Mouse (Mus musculus) T-helper 1 cell (primary cell): Measurements from ENCODE around the gene Nemp1.

Experiments used
- in situ Hi-C: fragments of 300-600 bp; cut with MboI, MseI; formaldehyde crosslinking; loops from one replicate; pipeline ENCODE4 v1.15.1; 2025; ENCODE audit warnings: high pct_unique_total_duplicates

Nemp1 gene

DNA sequence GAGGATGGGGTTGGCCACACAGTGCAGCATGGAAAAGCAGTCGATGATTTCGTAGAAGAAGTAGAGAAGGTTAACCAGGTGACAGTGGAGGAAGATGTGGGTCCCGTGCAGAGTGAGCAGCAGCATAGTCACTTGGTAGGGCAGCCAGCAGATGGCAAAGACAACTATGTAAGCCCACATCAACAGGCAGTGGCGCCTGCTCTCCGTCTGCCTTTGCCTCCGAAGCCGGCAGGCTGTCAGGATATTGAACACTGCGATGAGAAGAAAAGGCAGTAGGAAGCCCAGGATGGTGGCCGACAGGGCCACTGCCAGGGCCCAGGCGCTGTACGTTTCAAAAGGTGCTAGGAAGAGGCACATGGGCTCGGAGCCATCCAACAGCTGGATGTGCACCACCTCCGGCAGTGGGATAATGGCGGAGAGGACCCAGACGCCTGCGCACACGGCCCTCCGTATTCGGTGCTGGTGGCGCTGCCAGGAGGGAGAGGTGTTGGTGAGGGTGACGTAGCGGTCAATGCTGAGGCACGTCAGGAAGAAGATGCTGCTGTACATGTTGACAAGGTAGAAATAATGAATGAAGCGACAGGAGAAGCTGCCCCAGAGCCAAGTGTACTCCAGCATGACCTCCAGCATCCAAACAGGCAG, 83.6 kb downstream of the Nemp1 start:
- in situ Hi-C loops, result no loop called here
